Mouse (Mus musculus): ENCODE results near the gene Tshz2. TPM values are rescaled to one million over a fixed set of nuclear protein-coding genes. Genes with fewer than 3 reads are reported as not detected.

Tshz2 gene
- polyA plus RNA-seq, 1 experiment from 2014 or later: 2.5 TPM

DNA sequence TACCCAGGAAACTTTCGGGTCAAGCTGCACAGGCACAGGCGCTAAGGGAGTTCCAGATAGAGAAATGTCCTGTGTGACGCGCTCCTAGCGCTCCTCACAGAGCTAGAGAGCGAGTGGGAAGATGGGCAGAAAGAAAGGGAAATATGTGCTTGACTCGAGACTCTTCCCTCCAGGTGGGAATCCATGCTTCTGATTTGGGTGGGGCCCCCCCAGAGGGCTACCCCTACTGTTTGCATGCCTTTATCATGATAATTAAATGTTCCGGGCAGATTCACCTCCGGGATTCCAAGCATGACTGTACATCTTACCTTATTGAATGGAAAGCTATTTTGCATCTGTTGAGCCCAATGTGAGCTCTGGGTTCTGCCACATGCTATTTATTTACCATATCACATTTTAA lies 255.1 kb downstream of the Tshz2 start:
- H3K9me3 ChIP-seq (ENCODE audit: control insufficient read depth, low read length): no peaks in the 10 kb centered on the region
- no peak overlapping the region for H3K4me3 ChIP-seq (ENCODE audit: low read depth, low read length)
- ATAC-seq (replicated peaks; ENCODE audit: low FRiP score) (no peak), DNase-seq (ENCODE audit: low spot score) (no peak)
- H3K4me2 ChIP-seq (ENCODE audit: low read depth, low read length, severe bottlenecking): no peak overlapping the region
- peaks cover 2% of the 10 kb centered on the region; the same call in 1 of the 2 replicates for H3K4me1 ChIP-seq (replicated peaks; ENCODE audit: control insufficient read depth, insufficient read depth, low read length)
- no peak overlapping the region for H3K9ac ChIP-seq (ENCODE audit: low read length)
- 80% methylated on average over 9 of the region's 9 CpGs for WGBS
- H3K27ac ChIP-seq (ENCODE audit: low read depth, low read length): no peak overlapping the region
- H3K36me3 ChIP-seq (ENCODE audit: control insufficient read depth, insufficient read depth, low read length): no peaks in the 10 kb centered on the region
- H3K27me3 ChIP-seq (ENCODE audit: control insufficient read depth, insufficient read depth, low read length): no peaks in the 10 kb centered on the region

DNA sequence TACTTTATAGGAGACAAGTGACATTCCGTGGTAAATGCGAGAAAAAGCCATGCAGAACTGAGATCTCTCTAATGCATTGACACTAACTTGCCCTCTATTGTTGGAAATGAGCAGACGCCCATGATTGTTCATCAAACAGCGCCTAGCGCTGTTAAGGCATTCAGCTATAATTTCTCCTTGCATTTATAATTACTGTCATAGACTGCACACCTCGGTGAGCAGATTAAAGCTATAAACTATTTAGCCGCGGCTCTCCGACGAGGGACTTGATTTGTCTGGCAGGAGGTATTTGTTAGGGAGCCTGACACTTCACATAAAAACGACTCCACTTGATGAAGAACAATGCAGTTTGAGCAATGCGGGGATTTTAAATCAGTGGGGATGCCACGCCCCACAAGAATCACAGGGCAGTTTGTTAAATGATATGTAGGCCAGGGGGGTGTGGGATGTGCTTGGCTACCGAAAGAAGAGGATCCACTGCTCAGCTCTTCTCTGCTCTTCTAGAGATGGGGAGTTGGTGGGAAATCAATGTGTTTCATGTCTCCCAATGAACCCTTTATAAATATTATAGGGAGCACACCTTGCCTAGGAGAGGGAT lies 259.7 kb downstream of the Tshz2 start:
- Histone ChIP-seq H3K9me3 (ENCODE audit: control insufficient read depth, low read length) (no peaks in the 10 kb centered on the region), H3K27me3 (ENCODE audit: control insufficient read depth, insufficient read depth, low read length) (no peaks in the 10 kb centered on the region), H3K9ac (ENCODE audit: low read length) (no peak overlapping the region), H3K27ac (ENCODE audit: low read depth, low read length) (no peak overlapping the region), H3K4me2 (ENCODE audit: low read depth, low read length, severe bottlenecking) (no peak overlapping the region), H3K4me3 (ENCODE audit: low read depth, low read length) (no peak overlapping the region), H3K36me3 (ENCODE audit: control insufficient read depth, insufficient read depth, low read length) (no peaks in the 10 kb centered on the region), H3K4me1 (replicated peaks; ENCODE audit: control insufficient read depth, insufficient read depth, low read length) (peaks cover 2% of the 10 kb centered on the region; the same call in 1 of the 2 replicates)
- no peak for DNase-seq (ENCODE audit: low spot score)
- ATAC-seq (replicated peaks; ENCODE audit: low FRiP score): no peak
- 34% methylated on average over 14 of the region's 14 CpGs for WGBS

DNA sequence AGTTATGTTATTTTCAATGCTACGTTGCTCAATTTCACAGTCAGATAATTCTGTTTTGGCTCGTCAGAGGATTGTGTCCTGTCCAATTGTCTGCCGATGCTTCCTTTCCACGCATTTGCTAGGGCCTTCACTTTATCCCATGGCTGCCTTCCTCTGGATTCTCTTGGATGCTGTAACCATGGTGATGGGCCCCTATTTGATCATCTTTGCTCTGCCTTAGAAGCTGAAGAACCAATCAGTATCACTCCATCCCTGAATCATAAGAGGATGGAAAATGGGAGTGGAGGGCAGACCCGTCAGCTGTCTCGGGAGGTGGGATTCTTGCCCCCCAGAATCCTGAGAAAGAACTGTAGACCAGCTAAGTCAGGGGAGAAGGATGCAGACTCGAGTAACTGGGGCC lies 270.1 kb downstream of the Tshz2 start:
- no peak overlapping the region for H3K4me2 ChIP-seq (ENCODE audit: low read depth, low read length, severe bottlenecking)
- H3K4me3 ChIP-seq (ENCODE audit: low read depth, low read length): no peak overlapping the region
- no peak for DNase-seq (ENCODE audit: low spot score)
- WGBS: 80% methylated on average over 7 of the region's 7 CpGs
- no peak overlapping the region for H3K9ac ChIP-seq (ENCODE audit: low read length)
- no peaks in the 10 kb centered on the region for H3K4me1 ChIP-seq (replicated peaks; ENCODE audit: control insufficient read depth, insufficient read depth, low read length)
- ATAC-seq (replicated peaks; ENCODE audit: low FRiP score): no peak
- H3K27ac ChIP-seq (ENCODE audit: low read depth, low read length): no peak overlapping the region
- H3K9me3 ChIP-seq (ENCODE audit: control insufficient read depth, low read length): no peaks in the 10 kb centered on the region
- H3K36me3 ChIP-seq (ENCODE audit: control insufficient read depth, insufficient read depth, low read length): no peaks in the 10 kb centered on the region
- H3K27me3 ChIP-seq (ENCODE audit: control insufficient read depth, insufficient read depth, low read length): no peaks in the 10 kb centered on the region

DNA sequence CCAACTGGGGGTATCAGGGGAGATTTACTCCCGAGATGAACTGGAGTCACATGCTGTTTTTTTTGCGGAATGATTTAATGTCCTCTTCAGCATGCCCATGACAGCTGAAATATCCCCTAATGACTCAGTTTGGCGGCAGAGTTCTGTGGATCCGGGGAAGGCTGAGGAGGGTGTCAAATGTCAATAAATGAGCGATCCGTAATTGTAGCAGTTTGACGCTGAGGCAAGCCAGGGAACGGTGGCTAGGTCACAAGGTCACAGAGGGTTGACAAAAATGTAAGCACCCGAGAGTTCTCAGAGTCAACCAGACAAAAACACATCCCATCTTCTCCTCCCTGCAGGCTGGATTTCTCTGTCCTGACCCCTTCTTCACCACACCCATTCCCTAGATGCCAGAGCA lies 273.6 kb downstream of the Tshz2 start:
- Histone ChIP-seq H3K4me1 (replicated peaks; ENCODE audit: control insufficient read depth, insufficient read depth, low read length) (no peaks in the 10 kb centered on the region), H3K36me3 (ENCODE audit: control insufficient read depth, insufficient read depth, low read length) (no peaks in the 10 kb centered on the region), H3K9ac (ENCODE audit: low read length) (no peak overlapping the region), H3K4me3 (ENCODE audit: low read depth, low read length) (no peak overlapping the region), H3K27ac (ENCODE audit: low read depth, low read length) (no peak overlapping the region), H3K9me3 (ENCODE audit: control insufficient read depth, low read length) (no peaks in the 10 kb centered on the region), H3K4me2 (ENCODE audit: low read depth, low read length, severe bottlenecking) (no peak overlapping the region), H3K27me3 (ENCODE audit: control insufficient read depth, insufficient read depth, low read length) (no peaks in the 10 kb centered on the region)
- no peak for ATAC-seq (replicated peaks; ENCODE audit: low FRiP score)
- 28% methylated on average over 9 of the region's 9 CpGs for WGBS
- no peak for DNase-seq (ENCODE audit: low spot score)

GRCm38 (mm10) chr2:169907979-169908378 lies 275.2 kb downstream of the Tshz2 start:
- Histone ChIP-seq H3K27me3 (ENCODE audit: control insufficient read depth, insufficient read depth, low read length) (no peaks in the 10 kb centered on the region), H3K4me1 (replicated peaks; ENCODE audit: control insufficient read depth, insufficient read depth, low read length) (no peaks in the 10 kb centered on the region), H3K9me3 (ENCODE audit: control insufficient read depth, low read length) (no peaks in the 10 kb centered on the region), H3K9ac (ENCODE audit: low read length) (no peak overlapping the region), H3K27ac (ENCODE audit: low read depth, low read length) (no peak overlapping the region), H3K4me3 (ENCODE audit: low read depth, low read length) (no peak overlapping the region), H3K4me2 (ENCODE audit: low read depth, low read length, severe bottlenecking) (no peak overlapping the region), H3K36me3 (ENCODE audit: control insufficient read depth, insufficient read depth, low read length) (no peaks in the 10 kb centered on the region)
- DNase-seq (ENCODE audit: low spot score) (no peak), ATAC-seq (replicated peaks; ENCODE audit: low FRiP score) (no peak)
- whole genome bisulfite sequencing: 87% methylated on average over 7 of the region's 7 CpGs

DNA sequence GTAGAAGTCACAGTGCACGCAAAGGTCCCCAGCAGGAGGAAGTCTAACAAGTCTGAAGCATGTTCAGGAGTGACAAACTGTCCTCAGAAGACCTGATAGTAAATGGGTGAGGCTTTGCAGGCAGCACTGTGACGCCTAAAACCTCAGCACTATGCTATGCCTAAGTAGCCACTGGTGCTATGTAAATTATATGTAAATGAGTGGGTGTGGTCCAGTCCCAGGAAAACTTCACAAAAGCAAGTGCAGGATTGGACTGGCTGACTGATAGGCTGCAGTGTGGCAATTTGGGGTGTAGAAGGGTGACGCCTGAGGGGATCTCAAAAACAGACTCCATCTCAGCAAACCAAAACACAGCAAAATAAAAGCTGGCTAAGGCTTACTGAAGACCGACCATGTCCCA lies 277.8 kb downstream of the Tshz2 start:
- WGBS: 71% methylated on average over 4 of the region's 4 CpGs
- Histone ChIP-seq H3K27ac (ENCODE audit: low read depth, low read length) (no peak overlapping the region), H3K27me3 (ENCODE audit: control insufficient read depth, insufficient read depth, low read length) (no peaks in the 10 kb centered on the region), H3K9ac (ENCODE audit: low read length) (no peak overlapping the region), H3K4me2 (ENCODE audit: low read depth, low read length, severe bottlenecking) (no peak overlapping the region), H3K36me3 (ENCODE audit: control insufficient read depth, insufficient read depth, low read length) (no peaks in the 10 kb centered on the region), H3K9me3 (ENCODE audit: control insufficient read depth, low read length) (no peaks in the 10 kb centered on the region), H3K4me1 (replicated peaks; ENCODE audit: control insufficient read depth, insufficient read depth, low read length) (0 out of 2 replicates have a peak, but pooled peaks cover 2% of the 10 kb centered on the region), H3K4me3 (ENCODE audit: low read depth, low read length) (no peak overlapping the region)
- no peak for ATAC-seq (replicated peaks; ENCODE audit: low FRiP score)
- no peak for DNase-seq (ENCODE audit: low spot score)

- Histone ChIP-seq H3K9me3 (ENCODE audit: control insufficient read depth, low read length) (no peaks in the 10 kb centered on the region), H3K36me3 (ENCODE audit: control insufficient read depth, insufficient read depth, low read length) (no peaks in the 10 kb centered on the region), H3K9ac (ENCODE audit: low read length) (no peak overlapping the region), H3K27ac (ENCODE audit: low read depth, low read length) (no peak overlapping the region), H3K4me3 (ENCODE audit: low read depth, low read length) (no peak overlapping the region), H3K4me1 (replicated peaks; ENCODE audit: control insufficient read depth, insufficient read depth, low read length) (0 out of 2 replicates have a peak, but pooled peaks cover 2% of the 10 kb centered on the region), H3K27me3 (ENCODE audit: control insufficient read depth, insufficient read depth, low read length) (no peaks in the 10 kb centered on the region), H3K4me2 (ENCODE audit: low read depth, low read length, severe bottlenecking) (no peak overlapping the region)
- 91% methylated on average over 14 of the region's 14 CpGs for WGBS
- ATAC-seq (replicated peaks; ENCODE audit: low FRiP score): no peak
- no peak for DNase-seq (ENCODE audit: low spot score)
These were observed 280.0 kb downstream of the Tshz2 start for GRCm38 (mm10) chr2:169912826-169913225.

DNA sequence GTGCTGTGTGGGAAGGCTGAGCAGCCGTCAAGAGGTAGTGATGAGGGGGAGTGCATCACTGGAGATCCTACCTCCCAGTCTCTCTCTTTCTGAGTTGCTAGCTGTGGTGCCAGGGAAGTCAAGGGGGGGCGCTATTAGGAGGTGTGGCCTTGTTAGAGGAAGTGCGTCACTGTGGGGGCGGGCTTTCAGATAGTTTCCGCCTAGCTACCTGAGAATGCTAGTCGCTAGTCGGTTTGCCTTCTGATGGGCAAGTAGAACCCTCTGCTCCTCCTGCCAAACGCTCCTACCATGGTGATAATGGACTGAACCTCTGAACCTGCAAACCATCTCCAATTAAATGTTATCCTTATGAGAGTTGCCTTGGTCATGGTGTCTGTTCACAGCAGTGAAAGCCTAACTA lies 282.1 kb downstream of the Tshz2 start:
- 88% methylated on average over 8 of the region's 8 CpGs for WGBS
- no peaks in the 10 kb centered on the region for H3K9me3 ChIP-seq (ENCODE audit: control insufficient read depth, low read length)
- H3K4me3 ChIP-seq (ENCODE audit: low read depth, low read length): no peak overlapping the region
- no peak overlapping the region for H3K27ac ChIP-seq (ENCODE audit: low read depth, low read length)
- H3K27me3 ChIP-seq (ENCODE audit: control insufficient read depth, insufficient read depth, low read length): no peaks in the 10 kb centered on the region
- H3K36me3 ChIP-seq (ENCODE audit: control insufficient read depth, insufficient read depth, low read length): no peaks in the 10 kb centered on the region
- no peak overlapping the region for H3K9ac ChIP-seq (ENCODE audit: low read length)
- H3K4me1 ChIP-seq (replicated peaks; ENCODE audit: control insufficient read depth, insufficient read depth, low read length): 0 out of 2 replicates have a peak, but pooled peaks cover 2% of the 10 kb centered on the region
- DNase-seq (ENCODE audit: low spot score): no peak
- no peak overlapping the region for H3K4me2 ChIP-seq (ENCODE audit: low read depth, low read length, severe bottlenecking)
- no peak for ATAC-seq (replicated peaks; ENCODE audit: low FRiP score)

- ATAC-seq (replicated peaks; ENCODE audit: low FRiP score): no peak
- H3K9me3 ChIP-seq (ENCODE audit: control insufficient read depth, low read length): no peaks in the 10 kb centered on the region
- WGBS: 82% methylated on average over 13 of the region's 13 CpGs
- H3K36me3 ChIP-seq (ENCODE audit: control insufficient read depth, insufficient read depth, low read length): no peaks in the 10 kb centered on the region
- no peaks in the 10 kb centered on the region for H3K27me3 ChIP-seq (ENCODE audit: control insufficient read depth, insufficient read depth, low read length)
- DNase-seq (ENCODE audit: low spot score): no peak
- no peak overlapping the region for H3K4me2 ChIP-seq (ENCODE audit: low read depth, low read length, severe bottlenecking)
- H3K4me3 ChIP-seq (ENCODE audit: low read depth, low read length): no peak overlapping the region
- no peak overlapping the region for H3K9ac ChIP-seq (ENCODE audit: low read length)
- H3K4me1 ChIP-seq (replicated peaks; ENCODE audit: control insufficient read depth, insufficient read depth, low read length): 0 out of 2 replicates have a peak, but pooled peaks cover 2% of the 10 kb centered on the region
- no peak overlapping the region for H3K27ac ChIP-seq (ENCODE audit: low read depth, low read length)
These were observed 282.5 kb downstream of the Tshz2 start for GRCm38 (mm10) chr2:169915326-169915725.
